Comparison of ENCODE assay signal across 7 mouse cellular contexts in genomic region chr19:28990194-28990589, GRCm38 (mm10). TPM values are rescaled to one million over a fixed set of nuclear protein-coding genes. Genes with fewer than 3 reads are reported as not detected.
A peak's percentile ranks its signal among the peaks of the same experiment; 100 is the strongest.
DNase-seq lines count a peak whose midpoint lies in the region; ATAC-seq lines count a peak whose summit lies in the region.

TSS of gene Cdc37l1 (plus strand) at chr19:28990352.

- H3K27me3 ChIP-seq in intestine, embryonic 15.5 days (replicated peaks): no peaks in the 10 kb centered on the region
- 0 out of 2 replicates have a peak, but pooled peaks cover 3% of the 10 kb centered on the region for H3K27me3 ChIP-seq in midbrain, embryonic 10.5 days (ENCODE audit: low read depth, poor library complexity, severe bottlenecking)

- peak within 1 kb of the TSS; percentile 88 for H3K27ac ChIP-seq in intestine, embryonic 15.5 days
- H3K27ac ChIP-seq in midbrain, embryonic 10.5 days (replicated peaks): peak within 1 kb of the TSS; percentile 95

- 0% methylated on average over 37 of the region's 37 CpGs for WGBS in intestine, embryonic 15.5 days
- under 1% methylated on average over 37 of the region's 37 CpGs for WGBS in midbrain, embryonic 10.5 days

- peak within 1 kb of the TSS; percentile 75 for H3K4me2 ChIP-seq in intestine, embryonic 15.5 days (replicated peaks)

- H3K4me3 ChIP-seq in intestine, embryonic 15.5 days (replicated peaks): peak within 1 kb of the TSS; percentile 89
- peak within 1 kb of the TSS; percentile 99 for H3K4me3 ChIP-seq in midbrain, embryonic 10.5 days

- H3K36me3 ChIP-seq in intestine, embryonic 15.5 days: 0 out of 2 replicates have a peak, but pooled peaks cover 2% of the 10 kb centered on the region
- peaks cover 30% of the 10 kb centered on the region for H3K36me3 ChIP-seq in midbrain, embryonic 10.5 days

- peaks cover 6% of the 10 kb centered on the region; the same call in 1 of the 2 replicates for H3K4me1 ChIP-seq in intestine, embryonic 15.5 days (replicated peaks)
- peaks cover 18% of the 10 kb centered on the region for H3K4me1 ChIP-seq in midbrain, embryonic 10.5 days

- ATAC-seq in intestine, embryonic 15.5 days: peak; percentile 99

- H3K9ac ChIP-seq in intestine, embryonic 15.5 days: peak within 1 kb of the TSS; percentile 90

- peak; percentile 99 for DNase-seq in adrenal gland, adult 18-20 months (ENCODE audit: low spot score in 2 of 2)
- peak; percentile 98 for DNase-seq in embryo, embryonic 11 days
- peak; percentile 98 for DNase-seq in gastrocnemius, postnatal 36 days
- DNase-seq in left cerebral cortex, postnatal 25 days (ENCODE audit: low spot score in 2 of 2): peak; percentile 97 to 98
- peak; percentile 99 for DNase-seq in midbrain, embryonic 10.5 days (ENCODE audit: low spot score)
- peak; percentile 96 for DNase-seq in right cerebral cortex, postnatal 4 days

- H3K9me3 ChIP-seq in intestine, embryonic 15.5 days: no peaks in the 10 kb centered on the region
- H3K9me3 ChIP-seq in midbrain, embryonic 10.5 days (replicated peaks): no peaks in the 10 kb centered on the region

- intact Hi-C loops in gastrocnemius, postnatal 36 days (cut with DNase I): loop anchor here (5.0 kb wide), 1 partner anchor 57 kb away; the partner anchor contains the start of gene Ak3
- intact Hi-C loops in left cerebral cortex, postnatal 25 days (cut with DNase I): loop anchor here (2.0 kb wide), 2 partner anchors 57 to 261 kb away; partner anchors contain the start of genes Ak3 and Jak2

RNA-seq across cellular contexts. Expression of gene Cdc37l1, which starts in this region (rescaled TPM):
- total RNA-seq in adrenal gland, adult 18-20 months (2021): 10 to 100 TPM; 44.6 to 50.4 TPM
- 10 to 100 TPM; 40.5 to 40.6 TPM for total RNA-seq in gastrocnemius, postnatal 36 days (2021)
- 29.7 and 29.9 TPM in 2 replicates for polyA plus RNA-seq in intestine, embryonic 15.5 days (2015; fragmentation: Nextera tagmentation; extraction: Ambion mirVana)
- 10 to 100 TPM; 91.4 to 99.5 TPM for total RNA-seq in left cerebral cortex, postnatal 25 days (2021)
- polyA plus RNA-seq in midbrain, embryonic 10.5 days (2016; fragmentation: Nextera tagmentation; extraction: Ambion mirVana): 33.8 and 43.2 TPM in 2 replicates

Comparison
In these comparisons a context has a peak if more than half of its experiments do, and no peak if none do; other contexts are left out.
1. Peak in every context shown above with its lines: DNase-seq, ATAC-seq, H3K4me3 ChIP-seq and H3K27ac ChIP-seq.